Comparison of ENCODE assay signal across 9 mouse cellular contexts in the genomic region with DNA sequence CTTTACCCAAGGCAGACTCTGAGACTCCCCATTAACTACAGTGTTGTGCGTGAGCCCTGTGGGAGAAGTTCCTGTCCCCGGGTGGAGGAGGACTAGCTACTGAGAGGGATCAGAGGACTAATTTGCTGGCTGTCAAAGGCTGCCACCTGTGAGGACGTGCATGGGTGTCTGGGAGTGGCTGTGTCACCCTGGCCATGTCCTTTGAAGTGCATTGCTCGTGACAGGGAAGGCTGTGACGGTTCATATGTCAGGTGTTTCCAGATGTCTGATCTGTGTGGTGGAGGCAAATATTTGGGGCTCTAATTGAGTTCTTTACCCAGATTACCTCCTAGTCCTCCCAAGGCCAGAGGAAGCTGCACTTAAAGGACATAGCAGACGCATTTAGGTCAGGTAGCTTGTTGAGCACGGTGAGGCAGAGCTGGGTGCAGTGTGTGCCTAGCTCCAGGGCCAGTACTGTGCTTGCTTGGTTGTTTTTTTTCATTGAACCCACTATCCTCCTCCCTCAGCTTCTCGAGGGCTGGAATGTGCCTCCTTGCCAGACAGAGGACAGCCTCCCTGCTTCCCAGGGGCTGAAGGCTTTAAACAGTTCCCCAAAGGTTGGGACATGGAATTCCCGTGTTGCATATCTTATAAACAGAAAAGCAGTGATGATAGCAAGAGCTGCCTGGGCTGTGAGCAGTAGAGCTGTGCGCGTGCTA. TPM values are rescaled to one million over a fixed set of nuclear protein-coding genes. Genes with fewer than 3 reads are reported as not detected.
DNase-seq lines count a peak whose midpoint lies in the region; ATAC-seq and TF ChIP-seq lines count a peak whose summit lies in the region.
"Had no signal": no experiment of that assay in that cellular context is flagged by ENCODE, and none has a peak within 500 bp of the region (broad histone marks: within the 10 kb centered on the region; RNA-seq: fewer than 3 reads in every experiment).

No protein-coding gene starts in this region.

- WGBS in liver, embryonic 11.5 days: 50% methylated on average over 11 of the region's 11 CpGs
- WGBS in hindbrain, postnatal 0 days: 57% methylated on average over 11 of the region's 11 CpGs
- WGBS in neural tube, embryonic 13.5 days: 40% methylated on average over 11 of the region's 11 CpGs

- H3K9me3 ChIP-seq in liver, embryonic 11.5 days (ENCODE audit: control insufficient read depth, low read length): no peaks in the 10 kb centered on the region
- no peaks in the 10 kb centered on the region for H3K9me3 ChIP-seq in hindbrain, postnatal 0 days (ENCODE audit: low read length)
- no peaks in the 10 kb centered on the region for H3K9me3 ChIP-seq in neural tube, embryonic 13.5 days

- H3K9ac ChIP-seq in liver, embryonic 11.5 days (ENCODE audit: low read depth, low read length): no peak overlapping the region
- no peak overlapping the region for H3K9ac ChIP-seq in hindbrain, postnatal 0 days (replicated peaks; ENCODE audit: low read length)
- H3K9ac ChIP-seq in neural tube, embryonic 13.5 days: 0 out of 2 replicates have a peak overlapping the region, but pooled peaks have one; percentile 38

- no peak for TF ChIP-seq CTCF in embryonic fibroblast, embryonic 13.5 days (IDR thresholded peaks at IDR 0.05; ENCODE audit: borderline replicate concordance, insufficient read depth, low read length)
- no peak for TF ChIP-seq CTCF in hindbrain, postnatal 0 days (IDR thresholded peaks at IDR 0.05; ENCODE audit: low read depth)

- H3K27me3 ChIP-seq in liver, embryonic 11.5 days (replicated peaks; ENCODE audit: control insufficient read depth, insufficient read depth, low read length): 0 out of 2 replicates have a peak, but pooled peaks cover 2% of the 10 kb centered on the region
- H3K27me3 ChIP-seq in hindbrain, postnatal 0 days (ENCODE audit: insufficient read depth, low read length): no peaks in the 10 kb centered on the region
- no peaks in the 10 kb centered on the region; the same call in 1 of the 2 replicates for H3K27me3 ChIP-seq in neural tube, embryonic 13.5 days

- H3K36me3 ChIP-seq in liver, embryonic 11.5 days (ENCODE audit: control insufficient read depth, insufficient read depth, low read length): 0 out of 2 replicates have a peak, but pooled peaks cover 8% of the 10 kb centered on the region
- no peaks in the 10 kb centered on the region for H3K36me3 ChIP-seq in hindbrain, postnatal 0 days (ENCODE audit: insufficient read depth, low read length)
- H3K36me3 ChIP-seq in neural tube, embryonic 13.5 days: no peaks in the 10 kb centered on the region

- ATAC-seq in liver, embryonic 11.5 days (replicated peaks; ENCODE audit: low FRiP score): no peak
- no peak for ATAC-seq in hindbrain, postnatal 0 days
- no peak for ATAC-seq in neural tube, embryonic 13.5 days (ENCODE audit: low read depth)

- H3K4me2 ChIP-seq in liver, embryonic 11.5 days: peak overlapping the region; percentile 96
- 0 out of 2 replicates have a peak overlapping the region, but pooled peaks have one; percentile 7 for H3K4me2 ChIP-seq in hindbrain, postnatal 0 days (ENCODE audit: low read depth, low read length)
- H3K4me2 ChIP-seq in neural tube, embryonic 13.5 days: peak overlapping the region; percentile 99; the same call in 1 of the 2 replicates

- H3K4me3 ChIP-seq in liver, embryonic 11.5 days (ENCODE audit: low read depth, low read length): no peak overlapping the region
- H3K4me3 ChIP-seq in embryonic fibroblast, embryonic 13.5 days (ENCODE audit: insufficient read depth, low read length): no peak overlapping the region
- H3K4me3 ChIP-seq in hindbrain, postnatal 0 days (ENCODE audit: low read length): no peak overlapping the region
- no peak overlapping the region for H3K4me3 ChIP-seq in neural tube, embryonic 13.5 days

- DNase-seq in liver, embryonic 11.5 days (ENCODE audit: low spot score): no peak
- no peak for DNase-seq in liver
- DNase-seq in hindbrain, postnatal 0 days (ENCODE audit: low spot score): no peak
- DNase-seq in left cerebral cortex, adult 8-10 months (ENCODE audit: low spot score in 2 of 2): no peak
- no peak for DNase-seq in embryo, embryonic 11 days
- no peak for DNase-seq in frontal cortex, postnatal 25 days (ENCODE audit: low spot score in 2 of 2)
- DNase-seq: right cerebral cortex, postnatal 14 days had no signal

- TF ChIP-seq POLR2A in embryonic fibroblast, embryonic 13.5 days (IDR thresholded peaks at IDR 0.05; ENCODE audit: low read depth, low read length): no peak

- H3K27ac ChIP-seq in liver, embryonic 11.5 days (ENCODE audit: low read depth, low read length): no peak overlapping the region
- H3K27ac ChIP-seq in embryonic fibroblast, embryonic 13.5 days (ENCODE audit: insufficient read depth, low read length): peak overlapping the region; percentile 48
- no peak overlapping the region for H3K27ac ChIP-seq in hindbrain, postnatal 0 days
- H3K27ac ChIP-seq in neural tube, embryonic 13.5 days (replicated peaks): no peak overlapping the region

- H3K4me1 ChIP-seq in liver, embryonic 11.5 days (replicated peaks; ENCODE audit: control insufficient read depth, insufficient read depth, low read length): peaks cover 40% of the 10 kb centered on the region
- H3K4me1 ChIP-seq in embryonic fibroblast, embryonic 13.5 days (ENCODE audit: control insufficient read depth, insufficient read depth, low read length): peaks cover 5% of the 10 kb centered on the region; the same call in 1 of the 2 replicates
- peaks cover 17% of the 10 kb centered on the region for H3K4me1 ChIP-seq in hindbrain, postnatal 0 days (ENCODE audit: insufficient read depth, low read length)
- H3K4me1 ChIP-seq in neural tube, embryonic 13.5 days (replicated peaks): peaks cover 53% of the 10 kb centered on the region

RNA-seq across cellular contexts. Expression of gene Fam83d, which starts 3.3 kb away (rescaled TPM):
- 27.9 and 28.1 TPM in 2 replicates for polyA plus RNA-seq in liver, embryonic 11.5 days (2014; fragmentation: Nextera tagmentation; extraction: Ambion mirVana)
- 14.6 and 19.3 TPM in 2 replicates for polyA plus RNA-seq in embryonic fibroblast, embryonic 13.5 days (2011; ENCODE audit: insufficient read length, low read depth, missing spikeins)
- 12.0 and 18.8 TPM in 2 replicates for total RNA-seq in hindbrain, postnatal 0 days (2014; rRNA removed)
- 6.7 and 9.2 TPM in 2 replicates for polyA plus RNA-seq in hindbrain, postnatal 0 days (2015; fragmentation: Nextera tagmentation; extraction: Ambion mirVana)
- polyA plus RNA-seq in neural tube, embryonic 13.5 days (2015; fragmentation: Nextera tagmentation; extraction: Ambion mirVana): 9.4 and 11.0 TPM in 2 replicates
- 1 to 10 TPM; 1.2 to 2.5 (median 1.3) TPM for total RNA-seq in left cerebral cortex, adult 8-10 months (2022)

RNA-seq across cellular contexts. Expression of gene Dhx35, which starts 23.4 kb away (rescaled TPM):
- polyA plus RNA-seq in liver, embryonic 11.5 days (2014; fragmentation: Nextera tagmentation; extraction: Ambion mirVana): 11.6 and 13.0 TPM in 2 replicates
- polyA plus RNA-seq in embryonic fibroblast, embryonic 13.5 days (2011; ENCODE audit: insufficient read length, low read depth, missing spikeins): 15.8 and 21.6 TPM in 2 replicates
- total RNA-seq in hindbrain, postnatal 0 days (2014; rRNA removed): 23.8 and 30.7 TPM in 2 replicates
- polyA plus RNA-seq in hindbrain, postnatal 0 days (2015; fragmentation: Nextera tagmentation; extraction: Ambion mirVana): 10.0 and 10.8 TPM in 2 replicates
- 13.1 and 13.4 TPM in 2 replicates for polyA plus RNA-seq in neural tube, embryonic 13.5 days (2015; fragmentation: Nextera tagmentation; extraction: Ambion mirVana)
- 10 to 100 TPM; 18.5 to 24.0 (median 20.4) TPM for total RNA-seq in left cerebral cortex, adult 8-10 months (2022)

Comparison
In these comparisons a context has a peak if more than half of its experiments do, and no peak if none do; other contexts are left out.
1. H3K4me2 ChIP-seq: peak in every context shown above with its lines; median percentile 99 in neural tube, embryonic 13.5 days; 96 in liver, embryonic 11.5 days; 7 in hindbrain, postnatal 0 days.